Mouse (Mus musculus) limb, embryonic 10.5 days (tissue): Measurements from ENCODE around the gene Efhc1. TPM values are rescaled to one million over a fixed set of nuclear protein-coding genes. Genes with fewer than 3 reads are reported as not detected.
A peak's percentile ranks its signal among the peaks of the same experiment; 100 is the strongest.

ENCODE experiments used
- DNase-seq: peaks from one replicate; pipeline ENCODE4 v3.0.0-alpha.2; 2017; ENCODE audit warnings: low spot score
- H3K27ac ChIP-seq: fragments of 300-500 bp; sonication (generic); 2 replicates; pipeline ENCODE4 v1.5.1; 2016; ENCODE audit warnings: mild to moderate bottlenecking
- H3K27me3 ChIP-seq: fragments of 300-500 bp; sonication (generic); 2 replicates; pipeline ENCODE4 v1.6.1; 2016; ENCODE audit warnings: low read depth, mild to moderate bottlenecking; ENCODE audit not compliant: poor library complexity, severe bottlenecking
- H3K36me3 ChIP-seq: fragments of 300-500 bp; sonication (generic); 2 replicates; pipeline ENCODE4 v1.6.1; 2016; ENCODE audit warnings: mild to moderate bottlenecking, moderate library complexity
- H3K4me1 ChIP-seq: fragments of 300-500 bp; sonication (generic); 2 replicates; pipeline ENCODE4 v1.6.1; 2016
- H3K4me3 ChIP-seq: fragments of 300-500 bp; sonication (generic); 2 replicates; pipeline ENCODE4 v1.5.1; 2016; ENCODE audit warnings: mild to moderate bottlenecking, moderate library complexity
- H3K9me3 ChIP-seq: fragments of 300-500 bp; sonication (generic); replicated peaks from 2 replicates; pipeline ENCODE4 v1.6.1; 2016; ENCODE audit warnings: mild to moderate bottlenecking
- WGBS: fragments of 180-500 bp; shearing (Covaris S2); methylation state at CpG from one replicate; pipeline ENCODE4 v1.1.7; 2016; 5-methylcytosine and 5-hydroxymethylcytosine counted together
- polyA plus RNA-seq: library from polyadenylated mRNA; unstranded; fragments of >200 nt; fragmentation: Nextera tagmentation; extraction: Ambion mirVana; gene quantifications from 2 replicates; pipeline ENCODE4 v1.2.1, GENCODE M21; 2016

Gene Efhc1
- polyA plus RNA-seq, 1 experiment from 2014 or later = 1.5 TPM

GRCm38 (mm10) chr1:20925926-20926325 is 25.5 kb upstream of the Efhc1 start:
- WGBS = 92% methylated on average over 4 of the region's 4 CpGs

GRCm38 (mm10) chr1:20926376-20926775 is 25.1 kb upstream of the Efhc1 start:
- 78% methylated on average over 4 of the region's 4 CpGs for WGBS
- Histone ChIP-seq H3K4me1 (no peaks in the 10 kb centered on the region), H3K27me3 (no peaks in the 10 kb centered on the region), H3K36me3 (no peaks in the 10 kb centered on the region), H3K9me3 (no peaks in the 10 kb centered on the region), H3K4me3 (no peak overlapping the region), H3K27ac (no peak overlapping the region)
- DNase-seq = no peak

More at GRCm38 (mm10) chr1:20925926-20926325, 25.5 kb upstream of the Efhc1 start:
- no peaks in the 10 kb centered on the region for H3K9me3 ChIP-seq
- DNase-seq = no peak
- H3K27ac ChIP-seq = no peak overlapping the region
- no peaks in the 10 kb centered on the region for H3K36me3 ChIP-seq
- no peaks in the 10 kb centered on the region for H3K4me1 ChIP-seq
- H3K4me3 ChIP-seq = no peak overlapping the region
- H3K27me3 ChIP-seq = no peaks in the 10 kb centered on the region

- Histone ChIP-seq H3K36me3 (no peaks in the 10 kb centered on the region), H3K4me3 (no peak overlapping the region), H3K4me1 (no peaks in the 10 kb centered on the region), H3K27ac (no peak overlapping the region), H3K9me3 (no peaks in the 10 kb centered on the region), H3K27me3 (no peaks in the 10 kb centered on the region)
- 69% methylated on average over 4 of the region's 4 CpGs for WGBS
- no peak for DNase-seq
Measured at GRCm38 (mm10) chr1:20928487-20928886, 22.9 kb upstream of the Efhc1 start.

GRCm38 (mm10) chr1:20933457-20933856 is 18.0 kb upstream of the Efhc1 start:
- WGBS = 26% methylated on average over 7 of the region's 7 CpGs
- no peak overlapping the region for H3K27ac ChIP-seq
- peak; percentile 61 for DNase-seq
- no peak overlapping the region for H3K4me3 ChIP-seq
- no peaks in the 10 kb centered on the region for H3K9me3 ChIP-seq
- H3K4me1 ChIP-seq = no peaks in the 10 kb centered on the region
- H3K36me3 ChIP-seq = 0 out of 2 replicates have a peak, but pooled peaks cover 6% of the 10 kb centered on the region
- H3K27me3 ChIP-seq = no peaks in the 10 kb centered on the region

- Histone ChIP-seq H3K4me3 (no peak overlapping the region), H3K27ac (no peak overlapping the region), H3K27me3 (no peaks in the 10 kb centered on the region), H3K36me3 (0 out of 2 replicates have a peak, but pooled peaks cover 6% of the 10 kb centered on the region), H3K9me3 (no peaks in the 10 kb centered on the region), H3K4me1 (no peaks in the 10 kb centered on the region)
- WGBS = 93% methylated on average over 22 of the region's 22 CpGs
- no peak for DNase-seq
Measured at GRCm38 (mm10) chr1:20935106-20935505, 16.3 kb upstream of the Efhc1 start.

GRCm38 (mm10) chr1:20939046-20939445 is 12.4 kb upstream of the Efhc1 start:
- no peak overlapping the region for H3K27ac ChIP-seq
- H3K36me3 ChIP-seq = 0 out of 2 replicates have a peak, but pooled peaks cover 6% of the 10 kb centered on the region
- peak; percentile 40 for DNase-seq
- 34% methylated on average over 3 of the region's 3 CpGs for whole genome bisulfite sequencing
- no peak overlapping the region for H3K4me3 ChIP-seq
- H3K9me3 ChIP-seq = no peaks in the 10 kb centered on the region
- no peaks in the 10 kb centered on the region for H3K27me3 ChIP-seq
- H3K4me1 ChIP-seq = no peaks in the 10 kb centered on the region

GRCm38 (mm10) chr1:20940151-20940550 is 11.3 kb upstream of the Efhc1 start:
- 62% methylated on average over 16 of the region's 16 CpGs for WGBS

GRCm38 (mm10) chr1:20941322-20941721 is 10.1 kb upstream of the Efhc1 start:
- no peaks in the 10 kb centered on the region for H3K4me1 ChIP-seq
- no peaks in the 10 kb centered on the region for H3K36me3 ChIP-seq
- DNase-seq = no peak
- no peak overlapping the region for H3K4me3 ChIP-seq
- WGBS = 74% methylated on average over 2 of the region's 2 CpGs
- no peaks in the 10 kb centered on the region for H3K9me3 ChIP-seq
- no peaks in the 10 kb centered on the region for H3K27me3 ChIP-seq
- H3K27ac ChIP-seq = no peak overlapping the region

More at GRCm38 (mm10) chr1:20940151-20940550, 11.3 kb upstream of the Efhc1 start:
- H3K4me3 ChIP-seq = no peak overlapping the region
- H3K9me3 ChIP-seq = no peaks in the 10 kb centered on the region
- no peaks in the 10 kb centered on the region for H3K36me3 ChIP-seq
- no peak for DNase-seq
- H3K4me1 ChIP-seq = no peaks in the 10 kb centered on the region
- H3K27me3 ChIP-seq = no peaks in the 10 kb centered on the region
- H3K27ac ChIP-seq = no peak overlapping the region

- Histone ChIP-seq H3K36me3 (no peaks in the 10 kb centered on the region), H3K9me3 (no peaks in the 10 kb centered on the region), H3K4me3 (no peak overlapping the region), H3K27ac (no peak overlapping the region), H3K4me1 (no peaks in the 10 kb centered on the region), H3K27me3 (no peaks in the 10 kb centered on the region)
- WGBS = 89% methylated on average over 7 of the region's 7 CpGs
- peak; percentile 5 for DNase-seq
Measured at GRCm38 (mm10) chr1:20941857-20942256, 9.6 kb upstream of the Efhc1 start.

- WGBS = 94% methylated on average over 2 of the region's 2 CpGs
- no peak for DNase-seq
- no peak overlapping the region for H3K27ac ChIP-seq
- no peaks in the 10 kb centered on the region for H3K36me3 ChIP-seq
- H3K9me3 ChIP-seq = no peaks in the 10 kb centered on the region
- H3K4me3 ChIP-seq = no peak overlapping the region
- H3K27me3 ChIP-seq = no peaks in the 10 kb centered on the region
- H3K4me1 ChIP-seq = no peaks in the 10 kb centered on the region
Measured at GRCm38 (mm10) chr1:20943016-20943415, 8.4 kb upstream of the Efhc1 start.

- no peak for DNase-seq
- Histone ChIP-seq H3K4me3 (peak overlapping the region; percentile 64), H3K36me3 (no peaks in the 10 kb centered on the region), H3K9me3 (no peaks in the 10 kb centered on the region), H3K27me3 (no peaks in the 10 kb centered on the region), H3K4me1 (peaks cover 12% of the 10 kb centered on the region), H3K27ac (peak overlapping the region; percentile 85)
- 5% methylated on average over 16 of the region's 16 CpGs for WGBS
Measured at GRCm38 (mm10) chr1:20951799-20952198, 373 bp downstream of the Efhc1 start.

- H3K27me3 ChIP-seq = no peaks in the 10 kb centered on the region
- no peaks in the 10 kb centered on the region for H3K9me3 ChIP-seq
- no peak for DNase-seq
- peaks cover 12% of the 10 kb centered on the region for H3K4me1 ChIP-seq
- no peak overlapping the region for H3K27ac ChIP-seq
- WGBS = 87% methylated on average over 3 of the region's 3 CpGs
- no peak overlapping the region for H3K4me3 ChIP-seq
- H3K36me3 ChIP-seq = no peaks in the 10 kb centered on the region
Measured at GRCm38 (mm10) chr1:20954876-20955275, 3.5 kb downstream of the Efhc1 start.

- no peak for DNase-seq
- WGBS = 90% methylated on average over 2 of the region's 2 CpGs
- Histone ChIP-seq H3K36me3 (no peaks in the 10 kb centered on the region), H3K9me3 (no peaks in the 10 kb centered on the region), H3K27me3 (no peaks in the 10 kb centered on the region), H3K4me3 (no peak overlapping the region), H3K4me1 (no peaks in the 10 kb centered on the region), H3K27ac (no peak overlapping the region)
Measured at GRCm38 (mm10) chr1:20969642-20970041, 18.2 kb downstream of the Efhc1 start.

GRCm38 (mm10) chr1:20973389-20973788 is 22.0 kb downstream of the Efhc1 start:
- no peaks in the 10 kb centered on the region for H3K27me3 ChIP-seq
- H3K4me3 ChIP-seq = no peak overlapping the region
- H3K4me1 ChIP-seq = no peaks in the 10 kb centered on the region
- H3K36me3 ChIP-seq = no peaks in the 10 kb centered on the region
- DNase-seq = peak; percentile 0
- 99% methylated on average over 6 of the region's 6 CpGs for WGBS
- H3K9me3 ChIP-seq = no peaks in the 10 kb centered on the region
- no peak overlapping the region for H3K27ac ChIP-seq
